Mouse (Mus musculus) layer of hippocampus, adult 2 months (tissue): ENCODE measurements around the gene Xylb. TPM values are rescaled to one million over a fixed set of nuclear protein-coding genes. Genes with fewer than 3 reads are reported as not detected.
"Not testable (repeated sequence)": the region's sequence is repeated elsewhere in the genome, so short reads cannot be mapped to it uniquely, and the experiment has no call there.

Experiments used
- DNase-seq, 2 experiments: peaks; one replicate each; pipeline ENCODE4 v3.0.0; 2022; ENCODE audit warnings: low spot score in 2 of 2
- H3K27ac ChIP-seq: fragments of 200-600 bp; 2 replicates; pipeline ENCODE4 v1.8.1; 2022
- H3K4me3 ChIP-seq: fragments of 200-600 bp; 2 replicates; pipeline ENCODE4 v1.8.1; 2022; ENCODE audit warnings: mild to moderate bottlenecking
- CTCF ChIP-seq: fragments of 200-600 bp; conservative IDR thresholded peaks from 2 replicates; pipeline ENCODE4 v1.8.1; 2022; ENCODE audit warnings: antibody characterized with exemption, mild to moderate bottlenecking, moderate library complexity
- total RNA-seq, 2 experiments: library from RNA; stranded (reverse); gene quantifications; 2 replicates each; pipeline ENCODE4 v1.2.3; 2021

Gene Xylb
- total RNA-seq, 2 experiments from 2014 or later = 4.9 to 5.1 TPM

- Histone ChIP-seq H3K27ac (no peak overlapping the region), H3K4me3 (no peak overlapping the region)
- no peak for DNase-seq
- no peak for TF ChIP-seq CTCF
Observed at GRCm38 (mm10) chr9:119350947-119351705, 6.1 kb upstream of the Xylb start.

- DNase-seq = peak; percentile 44 to 76
- TF ChIP-seq CTCF = peak; percentile 86
- 0 out of 2 replicates have a peak overlapping the region, but pooled peaks have one; percentile 14 for H3K27ac ChIP-seq
- no peak overlapping the region for H3K4me3 ChIP-seq
Observed at GRCm38 (mm10) chr9:119352060-119352459, 5.1 kb upstream of the Xylb start.

- TF ChIP-seq CTCF = no peak
- Histone ChIP-seq H3K4me3 (no peak overlapping the region), H3K27ac (no peak overlapping the region)
- no peak for DNase-seq
Observed at GRCm38 (mm10) chr9:119353926-119354325, 3.3 kb upstream of the Xylb start.

GRCm38 (mm10) chr9:119355943-119356342 lies 1.2 kb upstream of the Xylb start:
- Histone ChIP-seq H3K27ac (no peak overlapping the region), H3K4me3 (no peak overlapping the region)
- DNase-seq = no peak
- no peak for TF ChIP-seq CTCF

- Histone ChIP-seq H3K27ac (no peak overlapping the region), H3K4me3 (peak overlapping the region; percentile 78)
- no peak for DNase-seq
- TF ChIP-seq CTCF = no peak
Observed at GRCm38 (mm10) chr9:119358058-119358429, 863 bp downstream of the Xylb start.

- TF ChIP-seq CTCF = no peak
- Histone ChIP-seq H3K27ac (no peak overlapping the region), H3K4me3 (no peak overlapping the region)
- DNase-seq = no peak
Observed at GRCm38 (mm10) chr9:119361416-119361815, 4.2 kb downstream of the Xylb start.

- H3K27ac ChIP-seq = no peak overlapping the region
- H3K4me3 ChIP-seq = no peak overlapping the region
- DNase-seq = no peak
- no peak for TF ChIP-seq CTCF
Observed at GRCm38 (mm10) chr9:119363229-119363628, 6.0 kb downstream of the Xylb start.

GRCm38 (mm10) chr9:119365284-119365683 lies 8.1 kb downstream of the Xylb start, which contains the start of gene Slc22a14:
Slc22a14 (minus strand) TSS chr9:119365553.
- DNase-seq = no peak
- H3K27ac ChIP-seq = no peak within 1 kb of the TSS
- TF ChIP-seq CTCF = no peak
- no peak within 1 kb of the TSS for H3K4me3 ChIP-seq

GRCm38 (mm10) chr9:119368367-119368766 lies 11.2 kb downstream of the Xylb start:
- no peak for DNase-seq
- no peak for TF ChIP-seq CTCF
- H3K4me3 ChIP-seq = no peak overlapping the region
- H3K27ac ChIP-seq = no peak overlapping the region

- not testable (repeated sequence) for DNase-seq, H3K27ac ChIP-seq, H3K4me3 ChIP-seq
- TF ChIP-seq CTCF = peak; percentile 44
Observed at GRCm38 (mm10) chr9:119370770-119371169, 13.6 kb downstream of the Xylb start.

- no peak for DNase-seq
- no peak for TF ChIP-seq CTCF
- Histone ChIP-seq H3K27ac (no peak overlapping the region), H3K4me3 (no peak overlapping the region)
Observed at GRCm38 (mm10) chr9:119371251-119371650, 14.1 kb downstream of the Xylb start.

- no peak overlapping the region for H3K27ac ChIP-seq
- no peak overlapping the region for H3K4me3 ChIP-seq
- TF ChIP-seq CTCF = no peak
- no peak for DNase-seq
Observed at GRCm38 (mm10) chr9:119375008-119375407, 17.8 kb downstream of the Xylb start.

- Histone ChIP-seq H3K27ac (no peak overlapping the region), H3K4me3 (no peak overlapping the region)
- DNase-seq = no peak
- no peak for TF ChIP-seq CTCF
Observed at GRCm38 (mm10) chr9:119375556-119375955, 18.4 kb downstream of the Xylb start.

GRCm38 (mm10) chr9:119378231-119378630 lies 21.1 kb downstream of the Xylb start:
- DNase-seq = no peak
- Histone ChIP-seq H3K4me3 (no peak overlapping the region), H3K27ac (no peak overlapping the region)
- no peak for TF ChIP-seq CTCF
